Mouse (Mus musculus) heart, embryonic 11.5 days (tissue): ENCODE measurements around the gene Plekha3. TPM values are rescaled to one million over a fixed set of nuclear protein-coding genes. Genes with fewer than 3 reads are reported as not detected.

Experiments
- ATAC-seq: fragments of 200-750 bp; cut with Nextera tagmentation; replicated peaks from 2 replicates; pipeline ENCODE4 v1.8.0; 2017; ENCODE audit warnings: moderate library complexity; ENCODE audit not compliant: insufficient number of reproducible peaks, low FRiP score, low TSS enrichment
- H3K27ac ChIP-seq: fragments of 300-500 bp; sonication (generic); 2 replicates; pipeline ENCODE4 v1.5.1; 2014; ENCODE audit warnings: mild to moderate bottlenecking, low read depth, low read length
- H3K27me3 ChIP-seq: fragments of 300-500 bp; sonication (generic); 2 replicates; pipeline ENCODE4 v1.6.1; 2014; ENCODE audit warnings: mild to moderate bottlenecking, low read length, mixed read lengths; ENCODE audit not compliant: control insufficient read depth, insufficient read depth
- H3K36me3 ChIP-seq: fragments of 300-500 bp; sonication (generic); 2 replicates; pipeline ENCODE4 v1.6.1; 2014; ENCODE audit warnings: mild to moderate bottlenecking, low read length, moderate library complexity, mixed read lengths; ENCODE audit not compliant: control insufficient read depth, insufficient read depth
- H3K4me1 ChIP-seq: fragments of 300-500 bp; sonication (generic); 2 replicates; pipeline ENCODE4 v1.6.1; 2014; ENCODE audit warnings: low read length; ENCODE audit not compliant: control insufficient read depth, insufficient read depth
- H3K4me2 ChIP-seq: fragments of 300-500 bp; sonication (generic); 2 replicates; pipeline ENCODE4 v1.6.1; 2014; ENCODE audit warnings: mild to moderate bottlenecking, moderate library complexity
- H3K4me3 ChIP-seq: fragments of 300-500 bp; sonication (generic); 2 replicates; pipeline ENCODE4 v1.5.1; 2014; ENCODE audit warnings: low read depth, low read length
- H3K9ac ChIP-seq: fragments of 300-500 bp; sonication (generic); 2 replicates; pipeline ENCODE4 v1.6.1; 2014; ENCODE audit warnings: mild to moderate bottlenecking, low read depth, low read length, moderate library complexity
- H3K9me3 ChIP-seq: fragments of 300-500 bp; sonication (generic); replicated peaks from 2 replicates; pipeline ENCODE4 v1.6.1; 2016; ENCODE audit warnings: low read length; ENCODE audit not compliant: control insufficient read depth
- WGBS: fragments of 180-500 bp; shearing (Covaris S2); extraction: QIAGEN DNeasy Blood & Tissue Kit; methylation state at CpG from one replicate; pipeline ENCODE4 v1.1.7; 2014; ENCODE audit not compliant: insufficient replicate concordance; 5-methylcytosine and 5-hydroxymethylcytosine counted together
- polyA plus RNA-seq: library from polyadenylated mRNA; unstranded; fragments of >200 nt; fragmentation: Nextera tagmentation; extraction: Ambion mirVana; gene quantifications from 2 replicates; pipeline ENCODE4 v1.2.1, GENCODE M21; 2014

The Plekha3 gene
- polyA plus RNA-seq, 1 experiment from 2014 or later, result 11.5 TPM

DNA sequence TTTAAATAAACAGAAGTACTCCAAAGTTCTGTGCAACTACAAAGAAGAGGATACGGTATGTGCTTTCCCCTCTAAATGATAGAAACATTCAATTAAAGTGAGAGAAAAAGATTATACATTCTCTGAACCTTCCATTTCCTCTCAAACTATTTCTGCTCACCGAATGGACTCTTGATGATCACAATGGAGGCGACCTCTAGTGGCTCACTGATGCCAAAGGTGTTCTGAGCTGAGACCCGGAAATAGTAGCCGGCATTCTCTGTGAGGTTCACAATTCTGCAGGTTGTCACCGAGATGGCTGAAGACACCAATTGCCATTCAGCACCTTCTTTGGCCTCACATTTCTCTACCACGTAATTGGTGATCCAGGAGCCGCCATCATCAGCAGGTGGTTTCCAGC, 39.9 kb downstream of the Plekha3 start:
- no peak overlapping the region for H3K9ac ChIP-seq
- no peaks in the 10 kb centered on the region for H3K4me1 ChIP-seq
- WGBS, result 67% methylated on average over 8 of the region's 8 CpGs
- H3K36me3 ChIP-seq, result peaks cover 40% of the 10 kb centered on the region
- no peak overlapping the region for H3K4me2 ChIP-seq
- ATAC-seq, result no peak
- H3K9me3 ChIP-seq, result no peaks in the 10 kb centered on the region
- H3K4me3 ChIP-seq, result no peak overlapping the region
- no peak overlapping the region for H3K27ac ChIP-seq
- no peaks in the 10 kb centered on the region for H3K27me3 ChIP-seq

DNA sequence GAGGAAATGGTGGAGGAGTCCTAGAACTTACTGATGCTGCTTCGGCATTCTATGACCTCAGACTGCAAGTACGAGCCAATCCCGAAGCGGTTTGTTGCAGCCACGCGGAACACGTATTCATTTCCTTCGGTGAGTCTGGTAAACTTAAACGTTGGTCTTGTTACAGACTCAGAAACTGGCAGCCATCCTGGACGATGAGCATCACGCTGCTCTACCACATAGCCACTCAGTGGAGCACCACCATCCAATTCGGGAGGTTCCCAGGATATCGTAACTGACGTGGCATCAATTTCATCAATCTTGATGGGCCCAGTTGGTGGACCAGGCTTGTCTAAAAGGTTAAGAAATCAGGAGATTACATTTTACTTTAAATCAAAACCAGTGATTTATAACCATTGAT, 44.6 kb downstream of the Plekha3 start:
- no peak overlapping the region for H3K9ac ChIP-seq
- H3K4me2 ChIP-seq, result no peak overlapping the region
- no peak overlapping the region for H3K27ac ChIP-seq
- H3K9me3 ChIP-seq, result no peaks in the 10 kb centered on the region
- no peak for ATAC-seq
- 91% methylated on average over 14 of the region's 14 CpGs for WGBS
- no peaks in the 10 kb centered on the region for H3K27me3 ChIP-seq
- no peak overlapping the region for H3K4me3 ChIP-seq
- H3K36me3 ChIP-seq, result peaks cover 44% of the 10 kb centered on the region
- no peaks in the 10 kb centered on the region for H3K4me1 ChIP-seq

Other genes with a start within 250 kb of the Plekha3 start
- 41.1 and 42.0 TPM in 2 replicates for gene Prkra, start 27.3 kb upstream of the Plekha3 start, polyA plus RNA-seq
- 0.19 TPM in 1 of 2 replicates, not detected in the other for gene Pjvk, start 26.8 kb upstream of the Plekha3 start, polyA plus RNA-seq
- gene Fkbp7, start 2.2 kb upstream of the Plekha3 start, polyA plus RNA-seq, result 56.5 and 60.8 TPM in 2 replicates